Mouse (Mus musculus): ENCODE measurements around the gene Mmp11. TPM values are rescaled to one million over a fixed set of nuclear protein-coding genes. Genes with fewer than 3 reads are reported as not detected.
A peak's percentile ranks its signal among the peaks of the same experiment; 100 is the strongest.

Gene Mmp11
- polyA plus RNA-seq, 1 experiment from 2014 or later: 8.7 TPM

GRCm38 (mm10) chr10:75932081-75932678 is 4.1 kb downstream of the Mmp11 start:
- Histone ChIP-seq H3K27ac (ENCODE audit: low read depth, low read length) (no peak overlapping the region), H3K4me3 (ENCODE audit: low read depth, low read length) (peak overlapping the region; percentile 53), H3K9me3 (ENCODE audit: control insufficient read depth) (no peaks in the 10 kb centered on the region), H3K9ac (ENCODE audit: low read depth, low read length) (peak overlapping the region; percentile 57), H3K36me3 (ENCODE audit: control insufficient read depth, insufficient read depth) (peaks cover 3% of the 10 kb centered on the region; the same call in 1 of the 2 replicates), H3K4me1 (replicated peaks; ENCODE audit: control insufficient read depth, insufficient read depth, low read length) (no peaks in the 10 kb centered on the region; the same call in 1 of the 2 replicates), H3K27me3 (replicated peaks; ENCODE audit: control insufficient read depth, insufficient read depth, low read length) (peaks cover 11% of the 10 kb centered on the region; the same call in 1 of the 2 replicates), H3K4me2 (replicated peaks; ENCODE audit: low read depth) (peak overlapping the region; percentile 87)
- no peak for TF ChIP-seq CTCF (IDR thresholded peaks at IDR 0.05; ENCODE audit: low read depth)
- peak; percentile 20; the same call in 1 of the 2 replicates for ATAC-seq
- WGBS: 6% methylated on average over 27 of the region's 44 CpGs

GRCm38 (mm10) chr10:75931311-75931710 is 5.0 kb downstream of the Mmp11 start:
- Histone ChIP-seq H3K4me1 (replicated peaks; ENCODE audit: control insufficient read depth, insufficient read depth, low read length) (no peaks in the 10 kb centered on the region; the same call in 1 of the 2 replicates), H3K9ac (ENCODE audit: low read depth, low read length) (no peak overlapping the region), H3K9me3 (ENCODE audit: control insufficient read depth) (no peaks in the 10 kb centered on the region), H3K36me3 (ENCODE audit: control insufficient read depth, insufficient read depth) (peaks cover 6% of the 10 kb centered on the region; the same call in 1 of the 2 replicates), H3K27me3 (replicated peaks; ENCODE audit: control insufficient read depth, insufficient read depth, low read length) (peaks cover 11% of the 10 kb centered on the region; the same call in 1 of the 2 replicates), H3K27ac (ENCODE audit: low read depth, low read length) (no peak overlapping the region), H3K4me3 (ENCODE audit: low read depth, low read length) (peak overlapping the region; percentile 53; the same call in 1 of the 2 replicates), H3K4me2 (replicated peaks; ENCODE audit: low read depth) (peak overlapping the region; percentile 87)
- TF ChIP-seq CTCF (IDR thresholded peaks at IDR 0.05; ENCODE audit: low read depth): no peak
- WGBS: 20% methylated on average over 7 of the region's 7 CpGs
- no peak for ATAC-seq

GRCm38 (mm10) chr10:75930304-75930703 is 6.0 kb downstream of the Mmp11 start:
- ATAC-seq: no peak
- no peaks in the 10 kb centered on the region; the same call in 1 of the 2 replicates for H3K4me1 ChIP-seq (replicated peaks; ENCODE audit: control insufficient read depth, insufficient read depth, low read length)
- WGBS: 21% methylated on average over 6 of the region's 6 CpGs

GRCm38 (mm10) chr10:75926396-75926795 is 9.9 kb downstream of the Mmp11 start:
- ATAC-seq: no peak
- peaks cover 25% of the 10 kb centered on the region; the same call in 1 of the 2 replicates for H3K36me3 ChIP-seq (ENCODE audit: control insufficient read depth, insufficient read depth)
- no peak overlapping the region for H3K4me2 ChIP-seq (replicated peaks; ENCODE audit: low read depth)
- H3K4me1 ChIP-seq (replicated peaks; ENCODE audit: control insufficient read depth, insufficient read depth, low read length): 0 out of 2 replicates have a peak, but pooled peaks cover 3% of the 10 kb centered on the region
- H3K27me3 ChIP-seq (replicated peaks; ENCODE audit: control insufficient read depth, insufficient read depth, low read length): peaks cover 3% of the 10 kb centered on the region; the same call in 1 of the 2 replicates
- no peaks in the 10 kb centered on the region for H3K9me3 ChIP-seq (ENCODE audit: control insufficient read depth)
- TF ChIP-seq CTCF (IDR thresholded peaks at IDR 0.05; ENCODE audit: low read depth): no peak
- no peak overlapping the region for H3K27ac ChIP-seq (ENCODE audit: low read depth, low read length)
- WGBS: 77% methylated on average over 13 of the region's 13 CpGs
- H3K4me3 ChIP-seq (ENCODE audit: low read depth, low read length): no peak overlapping the region
- H3K9ac ChIP-seq (ENCODE audit: low read depth, low read length): no peak overlapping the region

More at GRCm38 (mm10) chr10:75930304-75930703, 6.0 kb downstream of the Mmp11 start:
- H3K9ac ChIP-seq (ENCODE audit: low read depth, low read length): no peak overlapping the region
- peaks cover 13% of the 10 kb centered on the region; the same call in 1 of the 2 replicates for H3K36me3 ChIP-seq (ENCODE audit: control insufficient read depth, insufficient read depth)
- H3K27me3 ChIP-seq (replicated peaks; ENCODE audit: control insufficient read depth, insufficient read depth, low read length): peaks cover 11% of the 10 kb centered on the region; the same call in 1 of the 2 replicates
- H3K9me3 ChIP-seq (ENCODE audit: control insufficient read depth): no peaks in the 10 kb centered on the region
- H3K27ac ChIP-seq (ENCODE audit: low read depth, low read length): no peak overlapping the region
- peak overlapping the region; percentile 21; the same call in 1 of the 2 replicates for H3K4me2 ChIP-seq (replicated peaks; ENCODE audit: low read depth)
- no peak for TF ChIP-seq CTCF (IDR thresholded peaks at IDR 0.05; ENCODE audit: low read depth)
- H3K4me3 ChIP-seq (ENCODE audit: low read depth, low read length): no peak overlapping the region

- WGBS: 70% methylated on average over 2 of the region's 2 CpGs
- no peak overlapping the region for H3K4me2 ChIP-seq (replicated peaks; ENCODE audit: low read depth)
- no peak for ATAC-seq
- H3K9ac ChIP-seq (ENCODE audit: low read depth, low read length): no peak overlapping the region
- no peak overlapping the region for H3K27ac ChIP-seq (ENCODE audit: low read depth, low read length)
- no peak overlapping the region for H3K4me3 ChIP-seq (ENCODE audit: low read depth, low read length)
- no peaks in the 10 kb centered on the region for H3K27me3 ChIP-seq (replicated peaks; ENCODE audit: control insufficient read depth, insufficient read depth, low read length)
- 0 out of 2 replicates have a peak, but pooled peaks cover 3% of the 10 kb centered on the region for H3K4me1 ChIP-seq (replicated peaks; ENCODE audit: control insufficient read depth, insufficient read depth, low read length)
- H3K9me3 ChIP-seq (ENCODE audit: control insufficient read depth): no peaks in the 10 kb centered on the region
- H3K36me3 ChIP-seq (ENCODE audit: control insufficient read depth, insufficient read depth): peaks cover 25% of the 10 kb centered on the region; the same call in 1 of the 2 replicates
- peak; percentile 54 for TF ChIP-seq CTCF (IDR thresholded peaks at IDR 0.05; ENCODE audit: low read depth)
Measured at GRCm38 (mm10) chr10:75924324-75924723, 12.0 kb downstream of the Mmp11 start.

GRCm38 (mm10) chr10:75921726-75922560 is 14.4 kb downstream of the Mmp11 start:
- Histone ChIP-seq H3K27ac (ENCODE audit: low read depth, low read length) (peak overlapping the region; percentile 88; the same call in 1 of the 2 replicates), H3K4me1 (replicated peaks; ENCODE audit: control insufficient read depth, insufficient read depth, low read length) (0 out of 2 replicates have a peak, but pooled peaks cover 3% of the 10 kb centered on the region), H3K36me3 (ENCODE audit: control insufficient read depth, insufficient read depth) (peaks cover 24% of the 10 kb centered on the region), H3K4me3 (ENCODE audit: low read depth, low read length) (peak overlapping the region; percentile 100), H3K4me2 (replicated peaks; ENCODE audit: low read depth) (peak overlapping the region; percentile 82), H3K9me3 (ENCODE audit: control insufficient read depth) (no peaks in the 10 kb centered on the region), H3K9ac (ENCODE audit: low read depth, low read length) (peak overlapping the region; percentile 86), H3K27me3 (replicated peaks; ENCODE audit: control insufficient read depth, insufficient read depth, low read length) (no peaks in the 10 kb centered on the region)
- no peak for ATAC-seq
- WGBS: 5% methylated on average over 22 of the region's 22 CpGs
- no peak for TF ChIP-seq CTCF (IDR thresholded peaks at IDR 0.05; ENCODE audit: low read depth)
